7 mouse cellular contexts compared by ENCODE assay signal in the genomic region with DNA sequence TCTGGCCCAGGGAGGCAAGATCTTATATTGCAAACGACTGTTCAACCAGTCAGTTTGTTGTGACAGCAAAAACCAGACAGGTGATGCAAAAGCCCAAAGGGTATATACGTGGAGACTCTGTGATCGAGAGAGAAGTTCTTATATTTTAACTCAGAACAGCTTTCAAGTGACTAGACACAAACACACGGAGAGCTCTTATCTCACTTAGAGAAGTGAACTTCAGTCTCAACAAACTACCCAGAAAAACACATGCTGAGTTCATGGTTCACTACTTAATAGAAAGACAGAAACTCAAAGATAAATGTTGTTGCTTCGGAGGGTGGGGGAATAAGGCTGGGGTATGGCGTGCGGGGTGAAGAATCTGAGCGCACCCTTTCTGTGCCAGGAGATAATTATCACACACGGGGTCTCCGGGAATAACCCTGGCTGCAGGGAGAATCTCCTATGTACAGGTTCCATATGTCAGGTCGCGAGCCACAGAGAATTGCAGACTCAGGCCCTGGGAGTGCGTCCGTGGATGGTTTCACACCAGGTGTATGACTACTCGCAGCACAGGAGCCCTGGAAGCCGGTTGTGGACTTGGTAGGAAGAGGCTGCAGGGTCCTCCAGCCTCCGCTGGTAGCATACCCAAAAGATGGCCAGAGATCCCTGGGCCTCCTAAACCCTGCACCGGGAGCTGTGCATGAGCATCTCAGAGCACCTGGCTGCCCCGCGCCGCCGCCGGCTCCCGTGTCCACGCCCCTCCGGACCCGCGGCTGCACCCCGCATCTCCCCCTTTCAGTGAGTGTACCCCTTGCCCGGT. TPM values are rescaled to one million over a fixed set of nuclear protein-coding genes. Genes with fewer than 3 reads are reported as not detected.
A peak's percentile ranks its signal among the peaks of the same experiment; 100 is the strongest.
DNase-seq lines count a peak whose midpoint lies in the region; ATAC-seq and TF ChIP-seq lines count a peak whose summit lies in the region.

No protein-coding gene starts in this region.

- H3K27ac ChIP-seq in neural tube, embryonic 11.5 days (ENCODE audit: low read depth, low read length): 0 out of 2 replicates have a peak overlapping the region, but pooled peaks have one; percentile 10
- H3K27ac ChIP-seq in embryonic facial prominence, embryonic 12.5 days: 0 out of 2 replicates have a peak overlapping the region, but pooled peaks have one; percentile 36
- H3K27ac ChIP-seq in intestine, embryonic 16.5 days (ENCODE audit: low read length): peak overlapping the region; percentile 92
- H3K27ac ChIP-seq in olfactory bulb, adult 2 months (ENCODE audit: insufficient read depth, low read depth, low read length): no peak overlapping the region

- peak overlapping the region; percentile 83 for H3K9ac ChIP-seq in neural tube, embryonic 11.5 days (ENCODE audit: low read length)
- H3K9ac ChIP-seq in embryonic facial prominence, embryonic 12.5 days: peak overlapping the region; percentile 75
- H3K9ac ChIP-seq in intestine, embryonic 16.5 days (ENCODE audit: low read depth, low read length): peak overlapping the region; percentile 83

- no peak for TF ChIP-seq POLR2A in olfactory bulb, adult 2 months (IDR thresholded peaks at IDR 0.05; ENCODE audit: insufficient read depth, low read depth, low read length)

- no peaks in the 10 kb centered on the region for H3K36me3 ChIP-seq in neural tube, embryonic 11.5 days (ENCODE audit: control insufficient read depth, insufficient read depth, low read length)
- peaks cover 12% of the 10 kb centered on the region for H3K36me3 ChIP-seq in embryonic facial prominence, embryonic 12.5 days
- 0 out of 2 replicates have a peak, but pooled peaks cover 1% of the 10 kb centered on the region for H3K36me3 ChIP-seq in intestine, embryonic 16.5 days (ENCODE audit: control insufficient read depth, insufficient read depth, low read length)

- H3K4me2 ChIP-seq in neural tube, embryonic 11.5 days (ENCODE audit: low read depth): peak overlapping the region; percentile 83
- peak overlapping the region; percentile 79 for H3K4me2 ChIP-seq in embryonic facial prominence, embryonic 12.5 days (replicated peaks)
- peak overlapping the region; percentile 75 for H3K4me2 ChIP-seq in intestine, embryonic 16.5 days (ENCODE audit: low read depth, low read length)

- H3K9me3 ChIP-seq in neural tube, embryonic 11.5 days (ENCODE audit: control insufficient read depth, low read length): no peaks in the 10 kb centered on the region
- no peaks in the 10 kb centered on the region for H3K9me3 ChIP-seq in embryonic facial prominence, embryonic 12.5 days
- no peaks in the 10 kb centered on the region for H3K9me3 ChIP-seq in intestine, embryonic 16.5 days (ENCODE audit: control insufficient read depth, low read length)

- no peak; the same call in none of the 2 replicates for ATAC-seq in neural tube, embryonic 11.5 days (ENCODE audit: insufficient read depth, low FRiP score, low TSS enrichment)
- peak; percentile 71; the same call in 1 of the 2 replicates for ATAC-seq in embryonic facial prominence, embryonic 12.5 days (ENCODE audit: insufficient number of reproducible peaks, insufficient read depth, low FRiP score, low TSS enrichment)
- peak; percentile 60 for ATAC-seq in intestine, embryonic 16.5 days

- TF ChIP-seq CTCF in olfactory bulb, adult 2 months (IDR thresholded peaks at IDR 0.05; ENCODE audit: insufficient read depth, low read depth, low read length): no peak

- H3K4me3 ChIP-seq in neural tube, embryonic 11.5 days (ENCODE audit: low read depth, low read length): peak overlapping the region; percentile 79
- peak overlapping the region; percentile 79 for H3K4me3 ChIP-seq in embryonic facial prominence, embryonic 12.5 days
- peak overlapping the region; percentile 79 for H3K4me3 ChIP-seq in intestine, embryonic 16.5 days (ENCODE audit: low read length)
- H3K4me3 ChIP-seq in olfactory bulb, adult 2 months (ENCODE audit: insufficient read depth, low read depth, low read length): peak overlapping the region; percentile 88

- H3K27me3 ChIP-seq in neural tube, embryonic 11.5 days (ENCODE audit: control insufficient read depth, insufficient read depth, low read length): no peaks in the 10 kb centered on the region
- no peaks in the 10 kb centered on the region for H3K27me3 ChIP-seq in embryonic facial prominence, embryonic 12.5 days
- no peaks in the 10 kb centered on the region for H3K27me3 ChIP-seq in intestine, embryonic 16.5 days (replicated peaks; ENCODE audit: control insufficient read depth, insufficient read depth, low read length)

- no peak for DNase-seq in neural tube, embryonic 11.5 days (ENCODE audit: low spot score)
- no peak for DNase-seq in neural tube, embryonic 10.5 days (ENCODE audit: extremely low spot score, low spot score)
- DNase-seq in gastrocnemius, postnatal 10 days: no peak
- DNase-seq in cerebellum, postnatal 4 days (ENCODE audit: low spot score in 2 of 2): no peak

- 7% methylated on average over 23 of the region's 30 CpGs for WGBS in neural tube, embryonic 11.5 days
- 3% methylated on average over 30 of the region's 30 CpGs for WGBS in embryonic facial prominence, embryonic 12.5 days
- WGBS in intestine, embryonic 16.5 days: 1% methylated on average over 29 of the region's 30 CpGs
- 2% methylated on average over 30 of the region's 30 CpGs for WGBS in olfactory bulb, adult 2 months

- H3K4me1 ChIP-seq in neural tube, embryonic 11.5 days (ENCODE audit: control insufficient read depth, insufficient read depth, low read length): peaks cover 12% of the 10 kb centered on the region
- peaks cover 10% of the 10 kb centered on the region for H3K4me1 ChIP-seq in embryonic facial prominence, embryonic 12.5 days
- peaks cover 10% of the 10 kb centered on the region for H3K4me1 ChIP-seq in intestine, embryonic 16.5 days (ENCODE audit: control insufficient read depth, insufficient read depth, low read length)
- H3K4me1 ChIP-seq in olfactory bulb, adult 2 months (ENCODE audit: control insufficient read depth, insufficient read depth, low read length): peaks cover 8% of the 10 kb centered on the region

RNA-seq across cellular contexts. Expression of gene Aldh18a1, which starts 0.6 kb away (rescaled TPM):
- 73.8 and 78.2 TPM in 2 replicates for polyA plus RNA-seq in neural tube, embryonic 11.5 days (2014; fragmentation: Nextera tagmentation; extraction: Ambion mirVana)
- 78.8 and 79.3 TPM in 2 replicates for polyA plus RNA-seq in embryonic facial prominence, embryonic 12.5 days (2016; fragmentation: Nextera tagmentation; extraction: Ambion mirVana)
- polyA plus RNA-seq in intestine, embryonic 16.5 days (2015; fragmentation: Nextera tagmentation; extraction: Ambion mirVana): 299 and 355 TPM in 2 replicates
- polyA plus RNA-seq in olfactory bulb, adult 2 months (2012; ENCODE audit: insufficient read depth, insufficient read length, low replicate concordance, missing spikeins): not detected in 2 replicates
- total RNA-seq in gastrocnemius, postnatal 10 days (2021): 10 to 100 TPM; 12.7 to 15.8 TPM

RNA-seq across cellular contexts. Expression of gene Tctn3, which starts 24.3 kb away (rescaled TPM):
- 10.0 and 12.1 TPM in 2 replicates for polyA plus RNA-seq in neural tube, embryonic 11.5 days (2014; fragmentation: Nextera tagmentation; extraction: Ambion mirVana)
- polyA plus RNA-seq in embryonic facial prominence, embryonic 12.5 days (2016; fragmentation: Nextera tagmentation; extraction: Ambion mirVana): 13.6 and 14.6 TPM in 2 replicates
- polyA plus RNA-seq in intestine, embryonic 16.5 days (2015; fragmentation: Nextera tagmentation; extraction: Ambion mirVana): 10.6 and 11.7 TPM in 2 replicates
- polyA plus RNA-seq in olfactory bulb, adult 2 months (2012; ENCODE audit: insufficient read depth, insufficient read length, low replicate concordance, missing spikeins): not detected in 2 replicates
- total RNA-seq in gastrocnemius, postnatal 10 days (2021): 1 to 10 TPM; 2.1 to 3.9 TPM

RNA-seq across cellular contexts. Expression of gene Entpd1, which starts 24.5 kb away (rescaled TPM):
- 6.6 and 9.1 TPM in 2 replicates for polyA plus RNA-seq in neural tube, embryonic 11.5 days (2014; fragmentation: Nextera tagmentation; extraction: Ambion mirVana)
- polyA plus RNA-seq in embryonic facial prominence, embryonic 12.5 days (2016; fragmentation: Nextera tagmentation; extraction: Ambion mirVana): 7.4 and 8.6 TPM in 2 replicates
- polyA plus RNA-seq in intestine, embryonic 16.5 days (2015; fragmentation: Nextera tagmentation; extraction: Ambion mirVana): 7.5 and 7.6 TPM in 2 replicates
- polyA plus RNA-seq in olfactory bulb, adult 2 months (2012; ENCODE audit: insufficient read depth, insufficient read length, low replicate concordance, missing spikeins): not detected in 2 replicates
- total RNA-seq in gastrocnemius, postnatal 10 days (2021): 10 to 100 TPM; 23.8 to 29.0 TPM

Comparison
In these comparisons a context has a peak if more than half of its experiments do, and no peak if none do; other contexts are left out.
1. RNA of gene Aldh18a1, which starts 0.6 kb away (polyA plus RNA-seq): 299 to 355 TPM in intestine, embryonic 16.5 days, 78.8 to 79.3 TPM in embryonic facial prominence, embryonic 12.5 days and 73.8 to 78.2 TPM in neural tube, embryonic 11.5 days; not detected in olfactory bulb, adult 2 months; every median in the first group is over 10 times any median in the second.
2. RNA of gene Tctn3, which starts 24.3 kb away (polyA plus RNA-seq): 13.6 to 14.6 TPM in embryonic facial prominence, embryonic 12.5 days, 10.6 to 11.7 TPM in intestine, embryonic 16.5 days and 10.0 to 12.1 TPM in neural tube, embryonic 11.5 days; not detected in olfactory bulb, adult 2 months; every median in the first group is over 10 times any median in the second.
3. Peak in every context shown above with its lines, with median percentiles within 50 percentile points of each other: H3K4me2 ChIP-seq, H3K4me3 ChIP-seq and H3K9ac ChIP-seq.